Mouse (Mus musculus): ENCODE measurements around the gene Cxcr1. TPM values are rescaled to one million over a fixed set of nuclear protein-coding genes. Genes with fewer than 3 reads are reported as not detected.

The Cxcr1 gene
- polyA plus RNA-seq, 1 experiment from 2014 or later, result not detected

DNA sequence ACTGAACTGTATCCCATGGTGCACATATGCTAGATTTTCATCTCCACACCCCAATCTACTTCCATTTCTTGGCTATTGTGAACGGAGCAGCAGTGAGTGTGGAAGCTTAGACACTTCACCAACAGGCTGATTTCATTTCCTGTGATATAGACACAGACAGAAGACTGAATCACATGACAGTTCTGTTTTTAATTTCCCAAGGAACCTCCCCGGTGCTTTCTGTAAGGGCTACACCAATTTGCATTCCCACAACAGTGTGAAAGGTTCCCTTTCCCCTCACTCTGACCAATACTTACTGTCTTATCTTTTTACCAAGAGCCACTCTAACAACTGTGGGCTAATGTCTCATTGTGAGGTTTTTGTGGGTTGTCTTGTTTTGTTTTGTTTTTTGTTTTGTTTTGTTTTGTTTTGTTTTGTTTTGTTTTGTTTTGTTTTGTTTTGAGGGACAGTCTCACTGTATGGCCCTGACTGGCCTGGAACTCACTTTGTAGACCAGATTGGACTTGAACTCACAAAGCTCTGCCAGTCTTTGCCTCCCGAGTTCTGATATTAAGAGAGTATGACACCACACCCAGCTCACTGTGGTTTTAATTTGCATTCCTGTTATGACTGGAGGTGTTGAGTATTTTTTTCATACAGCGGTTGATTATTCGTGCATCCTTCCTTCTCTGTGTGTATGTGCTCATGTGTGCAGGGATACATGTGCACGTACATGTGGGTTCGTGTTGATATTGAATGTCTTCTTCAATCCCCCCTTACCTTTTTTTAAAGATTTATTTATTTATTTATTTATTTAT, 6.8 kb upstream of the Cxcr1 start:
- WGBS, result 84% methylated on average over 7 of the region's 7 CpGs
- Histone ChIP-seq H3K36me3 (ENCODE audit: control insufficient read depth, insufficient read depth) (no peaks in the 10 kb centered on the region), H3K9ac (replicated peaks; ENCODE audit: low read depth, low read length) (no peak overlapping the region)

GRCm38 (mm10) chr1:74199046-74199445, 4.6 kb upstream of the Cxcr1 start:
- Histone ChIP-seq H3K36me3 (ENCODE audit: control insufficient read depth, insufficient read depth) (no peaks in the 10 kb centered on the region), H3K9me3 (ENCODE audit: control insufficient read depth, low read length) (no peaks in the 10 kb centered on the region), H3K4me1 (replicated peaks; ENCODE audit: control insufficient read depth, insufficient read depth, low read length) (no peaks in the 10 kb centered on the region), H3K4me2 (ENCODE audit: low read length) (no peak overlapping the region), H3K27me3 (replicated peaks; ENCODE audit: control insufficient read depth, insufficient read depth, low read length) (no peaks in the 10 kb centered on the region), H3K27ac (ENCODE audit: low read length) (no peak overlapping the region), H3K4me3 (replicated peaks; ENCODE audit: low read length) (no peak overlapping the region), H3K9ac (replicated peaks; ENCODE audit: low read depth, low read length) (no peak overlapping the region)
- 69% methylated on average over 8 of the region's 8 CpGs for WGBS
- ATAC-seq, result peak; percentile 58; the same call in 1 of the 2 replicates

More for the DNA sequence above, 6.8 kb upstream of the Cxcr1 start:
- H3K27ac ChIP-seq (ENCODE audit: low read length), result no peak overlapping the region
- no peak for ATAC-seq
- no peaks in the 10 kb centered on the region for H3K9me3 ChIP-seq (ENCODE audit: control insufficient read depth, low read length)
- no peak overlapping the region for H3K4me3 ChIP-seq (replicated peaks; ENCODE audit: low read length)
- H3K4me2 ChIP-seq (ENCODE audit: low read length), result no peak overlapping the region
- no peaks in the 10 kb centered on the region for H3K27me3 ChIP-seq (replicated peaks; ENCODE audit: control insufficient read depth, insufficient read depth, low read length)
- no peaks in the 10 kb centered on the region for H3K4me1 ChIP-seq (replicated peaks; ENCODE audit: control insufficient read depth, insufficient read depth, low read length)

DNA sequence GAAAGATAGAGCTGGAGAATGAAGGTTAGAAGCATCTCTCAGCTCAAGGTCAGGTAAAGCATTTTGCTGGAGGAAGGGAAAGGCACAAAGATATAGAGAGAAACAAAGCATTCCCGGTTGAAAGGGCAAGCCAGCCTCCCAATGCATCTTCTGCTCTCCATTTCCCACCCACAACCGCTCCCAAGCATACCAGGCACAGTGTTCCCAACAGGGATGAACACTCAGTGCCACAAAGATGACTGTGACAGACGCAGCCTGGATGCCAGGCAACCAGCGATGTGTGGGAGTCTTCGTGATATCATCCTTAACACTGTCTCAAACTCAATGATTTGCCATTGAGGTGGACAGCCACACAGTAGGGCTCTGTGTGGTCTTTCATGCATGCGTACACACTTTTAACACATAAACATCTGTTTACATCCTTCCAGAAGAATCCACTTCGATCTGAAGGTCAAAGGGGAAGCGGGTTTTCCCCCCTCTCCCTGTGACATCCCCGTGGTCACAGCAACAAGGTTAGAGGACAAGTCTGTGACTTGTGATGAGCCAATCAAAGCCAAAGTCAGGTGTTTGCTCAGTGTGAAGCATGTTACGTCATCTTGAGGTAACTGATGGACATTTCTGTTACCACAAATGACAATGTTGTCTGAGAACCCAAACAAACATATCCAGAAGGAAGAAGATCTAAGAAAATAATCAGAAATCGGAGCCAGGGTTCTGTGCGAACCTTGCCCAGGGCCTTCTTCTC, 3.5 kb upstream of the Cxcr1 start:
- no peak for ATAC-seq
- Histone ChIP-seq H3K4me2 (ENCODE audit: low read length) (no peak overlapping the region), H3K9me3 (ENCODE audit: control insufficient read depth, low read length) (no peaks in the 10 kb centered on the region), H3K9ac (replicated peaks; ENCODE audit: low read depth, low read length) (no peak overlapping the region), H3K4me3 (replicated peaks; ENCODE audit: low read length) (no peak overlapping the region), H3K36me3 (ENCODE audit: control insufficient read depth, insufficient read depth) (no peaks in the 10 kb centered on the region), H3K4me1 (replicated peaks; ENCODE audit: control insufficient read depth, insufficient read depth, low read length) (no peaks in the 10 kb centered on the region), H3K27ac (ENCODE audit: low read length) (no peak overlapping the region), H3K27me3 (replicated peaks; ENCODE audit: control insufficient read depth, insufficient read depth, low read length) (no peaks in the 10 kb centered on the region)
- WGBS, result 80% methylated on average over 12 of the region's 12 CpGs

GRCm38 (mm10) chr1:74196621-74197419, 2.4 kb upstream of the Cxcr1 start:
- no peak overlapping the region for H3K27ac ChIP-seq (ENCODE audit: low read length)
- H3K36me3 ChIP-seq (ENCODE audit: control insufficient read depth, insufficient read depth), result no peaks in the 10 kb centered on the region
- H3K27me3 ChIP-seq (replicated peaks; ENCODE audit: control insufficient read depth, insufficient read depth, low read length), result no peaks in the 10 kb centered on the region
- WGBS, result 83% methylated on average over 17 of the region's 17 CpGs
- H3K9ac ChIP-seq (replicated peaks; ENCODE audit: low read depth, low read length), result no peak overlapping the region
- no peaks in the 10 kb centered on the region for H3K9me3 ChIP-seq (ENCODE audit: control insufficient read depth, low read length)
- H3K4me1 ChIP-seq (replicated peaks; ENCODE audit: control insufficient read depth, insufficient read depth, low read length), result no peaks in the 10 kb centered on the region
- H3K4me3 ChIP-seq (replicated peaks; ENCODE audit: low read length), result no peak overlapping the region
- no peak for ATAC-seq
- no peak overlapping the region for H3K4me2 ChIP-seq (ENCODE audit: low read length)

DNA sequence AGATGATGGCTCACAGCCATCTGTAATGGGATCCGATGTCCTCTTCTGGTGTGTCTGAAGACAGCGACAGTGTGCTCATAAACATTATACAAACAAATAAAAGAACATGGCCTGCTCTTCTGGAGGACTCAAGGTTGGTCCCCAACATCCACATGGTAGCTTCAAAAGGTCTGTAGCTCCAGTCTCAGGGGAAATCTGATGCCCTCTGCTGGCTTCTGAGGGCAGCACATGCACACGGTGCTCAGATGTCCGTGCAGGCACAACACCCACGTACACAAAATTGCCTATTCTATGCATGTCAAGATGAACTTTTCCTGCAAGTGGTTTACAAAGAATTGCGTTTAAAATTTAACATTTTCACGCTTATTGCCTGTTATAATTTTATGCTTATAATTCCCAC, 1.5 kb upstream of the Cxcr1 start:
- Histone ChIP-seq H3K27me3 (replicated peaks; ENCODE audit: control insufficient read depth, insufficient read depth, low read length) (no peaks in the 10 kb centered on the region), H3K36me3 (ENCODE audit: control insufficient read depth, insufficient read depth) (no peaks in the 10 kb centered on the region), H3K4me1 (replicated peaks; ENCODE audit: control insufficient read depth, insufficient read depth, low read length) (no peaks in the 10 kb centered on the region), H3K9me3 (ENCODE audit: control insufficient read depth, low read length) (no peaks in the 10 kb centered on the region), H3K9ac (replicated peaks; ENCODE audit: low read depth, low read length) (no peak overlapping the region), H3K4me2 (ENCODE audit: low read length) (no peak overlapping the region), H3K4me3 (replicated peaks; ENCODE audit: low read length) (no peak overlapping the region), H3K27ac (ENCODE audit: low read length) (no peak overlapping the region)
- ATAC-seq, result no peak
- whole genome bisulfite sequencing, result 49% methylated on average over 7 of the region's 7 CpGs

DNA sequence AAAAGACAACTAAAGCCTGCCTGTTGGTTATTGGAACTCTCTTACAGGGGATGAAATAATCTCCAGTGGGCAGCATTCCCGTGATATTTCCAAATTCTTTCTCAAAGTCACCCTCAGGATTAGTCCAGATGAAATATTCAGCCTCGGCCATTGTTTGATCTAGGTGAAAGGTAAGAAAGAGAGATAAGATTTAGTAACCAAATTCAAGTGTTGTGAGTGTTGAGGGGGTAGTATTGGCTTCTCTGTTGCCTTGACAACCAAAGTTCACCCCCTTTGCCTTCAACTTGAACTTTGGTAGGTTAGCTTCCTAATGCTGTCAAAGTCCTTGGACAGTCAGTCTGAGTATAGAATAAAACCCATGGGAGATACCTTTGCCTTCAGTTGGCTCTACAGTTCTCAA, 1.7 kb downstream of the Cxcr1 start:
- Histone ChIP-seq H3K4me1 (replicated peaks; ENCODE audit: control insufficient read depth, insufficient read depth, low read length) (no peaks in the 10 kb centered on the region), H3K4me2 (ENCODE audit: low read length) (no peak overlapping the region), H3K9ac (replicated peaks; ENCODE audit: low read depth, low read length) (no peak overlapping the region), H3K36me3 (ENCODE audit: control insufficient read depth, insufficient read depth) (no peaks in the 10 kb centered on the region), H3K9me3 (ENCODE audit: control insufficient read depth, low read length) (no peaks in the 10 kb centered on the region), H3K27me3 (replicated peaks; ENCODE audit: control insufficient read depth, insufficient read depth, low read length) (no peaks in the 10 kb centered on the region), H3K27ac (ENCODE audit: low read length) (no peak overlapping the region), H3K4me3 (replicated peaks; ENCODE audit: low read length) (no peak overlapping the region)
- 84% methylated on average over 2 of the region's 2 CpGs for WGBS
- no peak for ATAC-seq

DNA sequence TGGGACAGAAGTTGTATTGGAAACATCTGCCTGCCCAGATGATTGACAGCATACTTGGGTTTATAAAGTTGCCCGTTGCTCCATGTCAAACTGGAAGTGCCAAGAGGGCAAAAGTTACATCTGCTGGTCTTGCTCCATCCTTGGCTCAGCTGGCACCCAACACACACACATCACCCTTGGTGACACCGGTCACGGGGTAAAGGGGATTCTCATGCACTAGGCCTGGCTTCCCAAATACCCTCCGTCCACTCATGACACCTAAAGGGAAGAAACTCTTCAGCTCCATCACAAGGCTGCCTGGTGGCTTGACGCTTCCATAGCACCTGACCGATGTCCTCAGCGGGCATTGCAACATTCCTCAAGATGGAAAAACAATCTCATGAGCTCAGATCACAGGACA, 4.0 kb downstream of the Cxcr1 start:
- H3K27ac ChIP-seq (ENCODE audit: low read length), result no peak overlapping the region
- ATAC-seq, result no peak
- no peaks in the 10 kb centered on the region for H3K4me1 ChIP-seq (replicated peaks; ENCODE audit: control insufficient read depth, insufficient read depth, low read length)
- no peaks in the 10 kb centered on the region for H3K9me3 ChIP-seq (ENCODE audit: control insufficient read depth, low read length)
- no peak overlapping the region for H3K4me3 ChIP-seq (replicated peaks; ENCODE audit: low read length)
- 95% methylated on average over 7 of the region's 7 CpGs for WGBS
- H3K9ac ChIP-seq (replicated peaks; ENCODE audit: low read depth, low read length), result no peak overlapping the region
- no peak overlapping the region for H3K4me2 ChIP-seq (ENCODE audit: low read length)
- H3K36me3 ChIP-seq (ENCODE audit: control insufficient read depth, insufficient read depth), result no peaks in the 10 kb centered on the region
- no peaks in the 10 kb centered on the region for H3K27me3 ChIP-seq (replicated peaks; ENCODE audit: control insufficient read depth, insufficient read depth, low read length)

DNA sequence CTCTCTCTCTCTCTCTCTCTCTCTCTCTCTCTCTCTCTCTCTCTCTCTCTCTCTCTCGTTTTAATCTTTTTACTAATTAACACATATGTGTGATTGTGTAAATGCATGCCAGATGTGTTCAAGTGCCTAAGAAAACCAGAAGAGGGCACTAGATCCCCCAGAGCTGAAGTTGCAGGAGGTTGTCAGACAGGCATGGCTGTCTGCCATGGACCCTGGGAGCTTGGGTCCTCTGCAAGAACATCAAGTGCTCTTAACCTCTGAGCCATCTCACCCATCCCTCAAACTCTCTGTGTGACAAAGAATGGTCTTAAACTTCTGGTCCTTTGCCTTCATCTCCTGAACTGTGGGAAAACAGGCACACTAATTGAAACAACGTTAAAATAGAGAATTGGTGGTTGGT, 11.4 kb downstream of the Cxcr1 start:
- Histone ChIP-seq H3K4me3 (replicated peaks; ENCODE audit: low read length) (no peak overlapping the region), H3K4me1 (replicated peaks; ENCODE audit: control insufficient read depth, insufficient read depth, low read length) (no peaks in the 10 kb centered on the region), H3K27ac (ENCODE audit: low read length) (no peak overlapping the region), H3K36me3 (ENCODE audit: control insufficient read depth, insufficient read depth) (no peaks in the 10 kb centered on the region), H3K9ac (replicated peaks; ENCODE audit: low read depth, low read length) (no peak overlapping the region), H3K4me2 (ENCODE audit: low read length) (no peak overlapping the region), H3K27me3 (replicated peaks; ENCODE audit: control insufficient read depth, insufficient read depth, low read length) (no peaks in the 10 kb centered on the region), H3K9me3 (ENCODE audit: control insufficient read depth, low read length) (no peaks in the 10 kb centered on the region)
- no peak for ATAC-seq
- WGBS, result 64% methylated on average over 2 of the region's 2 CpGs

DNA sequence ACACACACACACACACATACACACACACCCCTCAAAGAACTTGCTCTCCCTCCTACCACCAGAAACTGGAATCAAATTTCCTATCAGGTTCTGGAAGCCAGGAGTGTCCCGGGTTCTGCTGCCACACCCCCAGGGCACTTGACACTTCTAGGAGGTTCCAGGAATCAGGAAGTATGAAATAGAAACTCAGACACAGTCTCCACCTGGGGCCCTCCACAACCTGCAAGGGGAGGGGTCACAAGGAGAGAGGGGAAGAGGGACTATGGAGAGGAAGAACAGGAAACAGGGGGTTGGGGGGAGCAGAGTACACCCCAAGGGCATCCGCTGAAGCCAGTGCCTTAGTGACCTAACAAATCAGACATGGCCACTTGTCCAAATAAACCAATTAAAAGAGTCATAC, 13.0 kb downstream of the Cxcr1 start:
- H3K9ac ChIP-seq (replicated peaks; ENCODE audit: low read depth, low read length), result no peak overlapping the region
- H3K27me3 ChIP-seq (replicated peaks; ENCODE audit: control insufficient read depth, insufficient read depth, low read length), result no peaks in the 10 kb centered on the region
- H3K4me1 ChIP-seq (replicated peaks; ENCODE audit: control insufficient read depth, insufficient read depth, low read length), result no peaks in the 10 kb centered on the region
- ATAC-seq, result no peak
- no peak overlapping the region for H3K27ac ChIP-seq (ENCODE audit: low read length)
- H3K4me2 ChIP-seq (ENCODE audit: low read length), result no peak overlapping the region
- H3K36me3 ChIP-seq (ENCODE audit: control insufficient read depth, insufficient read depth), result no peaks in the 10 kb centered on the region
- no peak overlapping the region for H3K4me3 ChIP-seq (replicated peaks; ENCODE audit: low read length)
- no peaks in the 10 kb centered on the region for H3K9me3 ChIP-seq (ENCODE audit: control insufficient read depth, low read length)
- WGBS, result 82% methylated on average over 2 of the region's 2 CpGs
